Mouse (Mus musculus) forebrain, embryonic 10.5 days (tissue): Measurements from ENCODE around the gene 4933402D24Rik. TPM values are rescaled to one million over a fixed set of nuclear protein-coding genes. Genes with fewer than 3 reads are reported as not detected.

Experiments used
- DNase-seq: peaks from one replicate; pipeline ENCODE4 v3.0.0-alpha.2; 2017; ENCODE audit warnings: low spot score; ENCODE audit errors: extremely low spot score
- H3K27ac ChIP-seq: fragments of 300-500 bp; sonication (generic); 2 replicates; pipeline ENCODE4 v1.5.1; 2016; ENCODE audit warnings: mild to moderate bottlenecking
- H3K27me3 ChIP-seq: fragments of 300-500 bp; sonication (generic); 2 replicates; pipeline ENCODE4 v1.6.1; 2016; ENCODE audit warnings: mild to moderate bottlenecking; ENCODE audit not compliant: poor library complexity, severe bottlenecking
- H3K36me3 ChIP-seq: fragments of 300-500 bp; sonication (generic); replicated peaks from 2 replicates; pipeline ENCODE4 v1.6.1; 2016; ENCODE audit warnings: mild to moderate bottlenecking, moderate library complexity
- H3K4me1 ChIP-seq: fragments of 300-500 bp; sonication (generic); 2 replicates; pipeline ENCODE4 v1.6.1; 2016
- H3K4me3 ChIP-seq: fragments of 300-500 bp; sonication (generic); 2 replicates; pipeline ENCODE4 v1.5.1; 2016; ENCODE audit warnings: mild to moderate bottlenecking, moderate library complexity
- H3K9me3 ChIP-seq: fragments of 300-500 bp; sonication (generic); 2 replicates; pipeline ENCODE4 v1.6.1; 2016; ENCODE audit warnings: mild to moderate bottlenecking, moderate library complexity
- WGBS: fragments of 180-500 bp; shearing (Covaris S2); methylation state at CpG from one replicate; pipeline ENCODE4 v1.1.7; 2016; 5-methylcytosine and 5-hydroxymethylcytosine counted together
- polyA plus RNA-seq: library from polyadenylated mRNA; unstranded; fragments of >200 nt; fragmentation: Nextera tagmentation; extraction: Ambion mirVana; gene quantifications from 2 replicates; pipeline ENCODE4 v1.2.1, GENCODE M21; 2016

The 4933402D24Rik gene
- polyA plus RNA-seq, 1 experiment from 2014 or later, result 0.15 TPM

DNA sequence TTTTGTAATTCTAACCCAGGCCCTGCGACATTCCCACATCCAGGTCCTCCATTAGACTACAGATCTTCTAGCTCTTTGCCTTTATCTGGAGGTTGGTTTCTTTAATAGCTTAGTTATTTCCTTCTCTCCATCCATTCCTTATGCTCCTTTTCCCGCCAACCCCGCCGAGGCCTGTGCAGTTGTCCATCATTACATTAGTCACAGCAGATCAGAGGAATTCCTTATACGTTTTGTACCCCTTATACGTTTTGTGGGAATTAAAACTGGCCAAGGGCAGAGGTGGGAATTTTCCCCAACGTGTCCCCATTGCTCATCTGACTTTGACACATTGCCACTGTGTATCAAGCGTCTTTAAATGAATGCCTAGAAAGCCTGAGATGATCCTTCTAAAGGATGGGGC lies 39.3 kb downstream of the 4933402D24Rik start:
- no peak for DNase-seq
- peak overlapping the region; percentile 70 for H3K4me3 ChIP-seq
- H3K36me3 ChIP-seq, result no peaks in the 10 kb centered on the region
- peak overlapping the region; percentile 88 for H3K27ac ChIP-seq
- H3K27me3 ChIP-seq, result no peaks in the 10 kb centered on the region
- no peaks in the 10 kb centered on the region for H3K9me3 ChIP-seq
- 44% methylated on average over 8 of the region's 8 CpGs for WGBS
- peaks cover 24% of the 10 kb centered on the region for H3K4me1 ChIP-seq

DNA sequence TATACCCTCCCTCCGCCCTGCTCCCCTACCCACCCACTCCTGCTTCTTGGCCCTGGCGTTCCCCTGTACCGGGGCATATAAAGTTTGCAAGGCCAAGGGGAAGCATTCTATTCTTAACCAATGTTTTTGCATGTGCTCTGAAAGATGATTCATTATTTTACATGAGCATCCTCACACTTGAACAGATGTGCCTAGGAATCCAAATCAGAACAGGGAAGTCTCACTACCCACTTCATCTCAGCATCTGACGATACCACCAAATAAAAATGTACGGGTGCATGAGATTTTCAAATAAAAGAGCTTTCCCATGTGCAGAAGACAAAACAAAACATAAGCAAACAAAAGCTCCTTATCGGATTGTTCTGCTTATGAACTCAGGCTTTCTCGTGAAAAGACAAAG lies 48.9 kb downstream of the 4933402D24Rik start:
- H3K4me3 ChIP-seq, result no peak overlapping the region
- DNase-seq, result no peak
- H3K27me3 ChIP-seq, result no peaks in the 10 kb centered on the region
- no peaks in the 10 kb centered on the region for H3K36me3 ChIP-seq
- H3K9me3 ChIP-seq, result no peaks in the 10 kb centered on the region
- H3K27ac ChIP-seq, result no peak overlapping the region
- no peaks in the 10 kb centered on the region for H3K4me1 ChIP-seq
- WGBS, result 88% methylated on average over 7 of the region's 7 CpGs

DNA sequence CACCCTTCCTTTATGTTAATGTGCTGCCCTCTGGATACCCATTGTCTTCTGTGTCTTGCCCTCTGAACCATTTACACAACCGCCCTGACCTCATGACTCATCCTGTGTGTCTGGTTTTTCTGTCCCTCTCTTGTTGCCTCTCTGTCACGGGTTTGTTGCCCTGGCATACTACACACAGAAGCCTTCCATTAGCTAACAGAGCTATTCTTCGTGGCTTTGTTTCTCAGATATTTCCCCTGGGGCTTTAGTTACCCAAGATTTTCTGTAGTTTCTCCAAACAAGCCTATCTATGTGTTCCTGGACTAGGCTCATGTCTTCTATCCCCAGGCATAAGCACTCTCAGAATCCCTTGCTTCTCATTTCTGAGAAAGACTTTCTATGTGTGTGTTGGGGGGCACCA lies 60.2 kb downstream of the 4933402D24Rik start:
- DNase-seq, result no peak
- no peak overlapping the region for H3K27ac ChIP-seq
- H3K4me3 ChIP-seq, result no peak overlapping the region
- no peaks in the 10 kb centered on the region for H3K36me3 ChIP-seq
- no peaks in the 10 kb centered on the region for H3K4me1 ChIP-seq
- no peaks in the 10 kb centered on the region for H3K27me3 ChIP-seq
- 67% methylated on average over 3 of the region's 3 CpGs for WGBS
- H3K9me3 ChIP-seq, result no peaks in the 10 kb centered on the region

DNA sequence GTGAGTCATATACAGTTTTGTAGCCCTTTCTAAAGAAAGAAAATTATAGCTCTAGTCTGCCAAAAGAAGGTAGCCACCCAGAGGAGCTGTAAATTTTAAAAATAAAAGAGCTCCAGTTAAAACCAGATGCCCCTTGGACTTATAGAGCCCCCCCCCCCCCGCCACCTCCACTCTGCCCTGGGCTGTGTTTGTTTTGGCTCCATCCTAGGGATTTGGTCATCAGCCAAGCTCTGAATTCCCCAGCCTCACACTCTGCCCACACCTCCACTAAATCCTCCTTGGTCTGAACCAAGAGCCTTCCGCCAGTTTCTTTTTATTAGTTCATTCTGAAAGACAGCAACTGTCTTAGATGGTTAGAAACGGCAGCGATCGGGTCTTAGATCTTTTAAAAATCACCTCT lies 63.3 kb downstream of the 4933402D24Rik start:
- WGBS, result 92% methylated on average over 5 of the region's 5 CpGs
- Histone ChIP-seq H3K27me3 (no peaks in the 10 kb centered on the region), H3K4me1 (peaks cover 9% of the 10 kb centered on the region), H3K36me3 (no peaks in the 10 kb centered on the region), H3K4me3 (no peak overlapping the region), H3K27ac (no peak overlapping the region), H3K9me3 (no peaks in the 10 kb centered on the region)
- no peak for DNase-seq

Other genes with a start within 250 kb of the 4933402D24Rik start
- not detected in 2 replicates for gene Gm39653, start 153.3 kb downstream of the 4933402D24Rik start, polyA plus RNA-seq
- not detected in 2 replicates for gene Dytn, start 82.3 kb downstream of the 4933402D24Rik start, polyA plus RNA-seq
- 0.16 and 0.23 TPM in 2 replicates for gene Mdh1b, start 38.9 kb downstream of the 4933402D24Rik start, polyA plus RNA-seq
- 74.6 and 79.2 TPM in 2 replicates for gene Fastkd2, start 38.7 kb downstream of the 4933402D24Rik start, polyA plus RNA-seq